Mouse (Mus musculus): ENCODE measurements around the gene Gm43552. TPM values are rescaled to one million over a fixed set of nuclear protein-coding genes. Genes with fewer than 3 reads are reported as not detected.

The Gm43552 gene
- polyA plus RNA-seq, 1 experiment from 2014 or later, result not detected

DNA sequence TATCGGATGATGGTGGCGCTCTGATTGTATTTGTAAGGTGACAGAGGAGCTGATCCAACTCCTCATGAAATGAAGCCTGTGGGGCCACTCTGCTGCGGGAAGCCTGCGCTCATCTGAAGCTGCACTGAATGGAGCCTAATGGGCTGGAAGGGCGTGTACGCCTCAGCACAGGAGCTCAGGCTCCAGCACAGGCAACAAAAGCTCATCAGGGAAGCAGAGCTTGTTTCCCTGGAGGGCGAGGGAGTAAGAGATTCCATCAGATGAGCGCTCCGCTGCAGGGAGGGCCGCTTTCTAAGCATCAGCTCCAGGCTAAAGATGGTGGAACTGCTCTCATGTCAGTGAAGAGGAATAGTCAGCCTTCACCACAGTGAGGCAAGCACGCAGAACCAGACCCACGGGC, 84.6 kb downstream of the Gm43552 start:
- no peak overlapping the region for H3K4me3 ChIP-seq (ENCODE audit: low read depth, low read length)
- H3K4me1 ChIP-seq (ENCODE audit: insufficient read depth), result no peaks in the 10 kb centered on the region
- 73% methylated on average over 12 of the region's 12 CpGs for WGBS

DNA sequence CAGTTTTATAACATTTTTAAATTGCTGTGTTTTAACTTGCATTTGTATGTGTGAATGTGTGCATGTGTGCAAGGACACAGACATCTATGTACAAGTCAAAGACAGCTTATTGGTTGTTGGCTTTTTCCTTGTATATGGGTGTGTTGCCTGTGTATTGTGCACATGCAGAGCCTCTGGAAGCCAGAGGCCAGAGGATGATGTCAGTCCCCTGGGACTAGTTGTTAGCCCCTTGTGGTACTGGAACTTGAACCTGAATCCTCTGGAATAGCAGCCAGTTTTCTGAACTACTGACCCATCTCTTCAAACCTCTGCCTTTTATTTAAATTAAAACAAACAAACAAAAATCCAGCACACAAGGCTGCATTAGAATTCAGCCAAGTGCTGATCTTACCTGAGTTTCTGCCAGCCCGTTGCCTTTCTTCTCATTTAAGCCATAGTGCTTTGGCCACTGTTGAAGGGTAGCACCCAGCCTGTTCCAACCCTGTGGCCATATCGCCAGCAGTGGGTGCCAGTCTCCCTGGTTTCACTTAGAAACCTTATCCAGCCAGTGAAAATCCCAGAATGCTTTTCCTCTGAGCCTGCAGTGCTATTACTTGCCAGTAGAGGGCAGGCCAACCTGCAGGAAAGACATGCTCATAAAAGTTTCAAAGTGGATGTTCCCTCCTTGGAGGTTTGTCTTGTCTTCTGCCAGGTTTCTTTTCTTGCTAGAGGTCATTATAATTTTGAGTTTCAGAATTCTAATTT, 91.2 kb downstream of the Gm43552 start:
- TF ChIP-seq CTCF (IDR thresholded peaks at IDR 0.05; ENCODE audit: low read depth), result peak; percentile 96
- H3K36me3 ChIP-seq (ENCODE audit: insufficient read depth), result peaks cover 70% of the 10 kb centered on the region

More for the DNA sequence above, 84.6 kb downstream of the Gm43552 start:
- Histone ChIP-seq H3K9me3 (ENCODE audit: low read depth, low read length) (no peaks in the 10 kb centered on the region), H3K36me3 (ENCODE audit: insufficient read depth) (peaks cover 66% of the 10 kb centered on the region), H3K27me3 (ENCODE audit: insufficient read depth, low read length) (no peaks in the 10 kb centered on the region), H3K9ac (no peak overlapping the region), H3K4me2 (no peak overlapping the region), H3K27ac (ENCODE audit: low read depth) (no peak overlapping the region)
- TF ChIP-seq CTCF (IDR thresholded peaks at IDR 0.05; ENCODE audit: low read depth), result no peak
- no peak for DNase-seq
- no peak for ATAC-seq (ENCODE audit: insufficient read depth)

DNA sequence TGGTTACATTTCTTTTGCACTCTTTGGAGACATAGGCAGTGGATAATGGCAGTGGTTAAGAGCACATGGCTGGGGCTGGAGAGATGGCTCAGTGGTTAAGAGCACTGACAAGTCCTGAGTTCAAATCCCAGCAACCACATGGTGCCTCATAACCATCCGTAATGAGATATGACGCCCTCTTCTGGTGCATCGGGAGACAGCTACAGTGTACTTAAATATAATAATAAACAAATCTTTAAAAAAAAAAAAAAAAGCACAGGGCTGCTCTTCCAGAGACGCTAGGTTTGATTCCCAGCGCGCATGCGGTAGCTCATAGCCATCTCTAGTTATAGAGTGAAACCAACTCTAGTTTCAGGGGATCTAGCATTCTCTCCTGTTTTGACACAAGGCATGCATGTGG, 98.2 kb downstream of the Gm43552 start:
- DNase-seq, result no peak
- no peak overlapping the region for H3K27ac ChIP-seq (ENCODE audit: low read depth)
- H3K4me1 ChIP-seq (ENCODE audit: insufficient read depth), result peaks cover 7% of the 10 kb centered on the region
- no peak overlapping the region for H3K4me2 ChIP-seq
- 83% methylated on average over 7 of the region's 7 CpGs for WGBS
- no peak overlapping the region for H3K9ac ChIP-seq
- H3K36me3 ChIP-seq (ENCODE audit: insufficient read depth), result peaks cover 50% of the 10 kb centered on the region
- no peak for TF ChIP-seq CTCF (IDR thresholded peaks at IDR 0.05; ENCODE audit: low read depth)
- no peak overlapping the region for H3K4me3 ChIP-seq (ENCODE audit: low read depth, low read length)
- no peaks in the 10 kb centered on the region for H3K9me3 ChIP-seq (ENCODE audit: low read depth, low read length)
- no peaks in the 10 kb centered on the region for H3K27me3 ChIP-seq (ENCODE audit: insufficient read depth, low read length)
- no peak for ATAC-seq (ENCODE audit: insufficient read depth)

More for the DNA sequence above, 91.2 kb downstream of the Gm43552 start:
- H3K4me1 ChIP-seq (ENCODE audit: insufficient read depth), result no peaks in the 10 kb centered on the region
- no peak overlapping the region for H3K27ac ChIP-seq (ENCODE audit: low read depth)
- no peaks in the 10 kb centered on the region for H3K27me3 ChIP-seq (ENCODE audit: insufficient read depth, low read length)
- H3K4me3 ChIP-seq (ENCODE audit: low read depth, low read length), result no peak overlapping the region
- H3K9me3 ChIP-seq (ENCODE audit: low read depth, low read length), result no peaks in the 10 kb centered on the region
- 32% methylated on average over 2 of the region's 2 CpGs for WGBS
- H3K9ac ChIP-seq, result no peak overlapping the region
- H3K4me2 ChIP-seq, result no peak overlapping the region
- ATAC-seq (ENCODE audit: insufficient read depth) (peak; percentile 52; the same call in 1 of the 2 replicates), DNase-seq (peak; percentile 91)

DNA sequence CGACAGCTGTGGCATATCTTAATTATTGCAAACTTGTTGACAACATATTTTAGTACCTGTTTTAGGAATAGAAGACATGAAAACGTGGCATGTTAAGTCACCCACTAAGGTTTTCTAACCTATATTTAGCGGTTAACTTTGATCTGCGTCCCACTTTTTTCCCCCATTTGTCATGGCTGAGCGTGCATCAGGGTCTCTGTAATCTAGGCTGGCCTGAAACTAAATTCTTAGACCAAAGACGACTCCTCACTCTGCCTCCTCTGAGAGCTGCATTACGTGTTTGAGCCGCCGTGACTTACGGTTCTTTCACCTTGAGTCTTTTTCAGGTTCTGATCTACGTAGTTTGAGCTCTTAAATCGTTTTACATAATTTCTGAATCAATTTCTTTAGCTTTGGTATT, 100.9 kb downstream of the Gm43552 start:
- Histone ChIP-seq H3K27me3 (ENCODE audit: insufficient read depth, low read length) (no peaks in the 10 kb centered on the region), H3K4me3 (ENCODE audit: low read depth, low read length) (peak overlapping the region; percentile 98), H3K4me1 (ENCODE audit: insufficient read depth) (peaks cover 7% of the 10 kb centered on the region), H3K9ac (peak overlapping the region; percentile 99), H3K4me2 (peak overlapping the region; percentile 69), H3K9me3 (ENCODE audit: low read depth, low read length) (no peaks in the 10 kb centered on the region), H3K27ac (ENCODE audit: low read depth) (peak overlapping the region; percentile 93), H3K36me3 (ENCODE audit: insufficient read depth) (peaks cover 56% of the 10 kb centered on the region)
- no peak for TF ChIP-seq CTCF (IDR thresholded peaks at IDR 0.05; ENCODE audit: low read depth)
- peak; percentile 38; the same call in 1 of the 2 replicates for ATAC-seq (ENCODE audit: insufficient read depth)
- 3% methylated on average over 12 of the region's 12 CpGs for WGBS
- DNase-seq, result peak; percentile 62

DNA sequence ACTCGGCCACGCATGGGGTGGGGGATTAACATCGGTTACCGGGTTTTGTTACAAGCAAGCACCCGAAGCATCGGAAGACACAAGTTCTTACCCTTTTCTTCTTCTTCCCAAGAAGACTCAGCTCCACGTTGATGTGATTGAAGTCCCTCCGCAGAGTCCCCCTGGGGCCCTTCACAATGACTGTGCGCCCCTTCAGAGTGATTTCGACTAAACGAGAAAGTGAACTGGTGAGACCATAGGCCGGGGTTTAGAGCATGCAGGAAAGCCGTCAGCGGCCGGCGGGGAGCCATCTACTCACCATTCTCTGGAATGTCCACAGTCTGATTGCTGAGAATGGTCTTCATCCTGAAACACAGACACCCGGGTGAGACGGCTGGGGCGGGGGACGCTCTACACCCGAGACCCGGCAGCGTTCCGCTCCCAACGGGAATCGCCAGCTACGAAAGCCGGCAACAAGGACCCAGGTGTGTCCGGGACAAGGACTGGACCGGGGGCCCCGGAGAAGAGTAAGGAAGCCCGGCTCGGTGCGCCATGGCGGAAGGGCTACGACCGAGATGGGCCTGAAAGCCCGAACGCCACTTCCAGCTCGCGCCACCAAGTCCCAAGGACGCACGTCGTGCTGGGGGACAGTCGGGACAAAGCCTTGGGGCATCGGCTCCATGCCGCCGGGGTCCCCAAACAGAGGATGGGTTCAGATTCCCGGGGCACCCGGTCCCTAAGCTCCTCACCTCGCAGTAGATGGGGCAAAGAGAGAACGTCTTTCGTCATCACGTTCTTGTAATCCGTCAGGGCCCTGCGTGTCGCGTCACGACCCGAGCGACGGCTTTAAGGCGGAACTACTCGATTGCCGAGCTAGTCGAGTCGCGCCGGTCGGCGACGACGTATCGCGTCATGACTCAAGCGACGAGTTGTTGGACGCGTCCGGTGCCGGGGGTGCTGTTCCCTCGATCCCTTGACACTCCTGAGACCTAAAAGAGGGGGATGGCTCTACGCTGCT, 101.7 kb downstream of the Gm43552 start, which contains the start of the genes Rpl9 and Lias:
Gene Rpl9 (minus strand): TSS at position 797 of the 997 bp plus-strand sequence.
Gene Lias (plus strand): TSS at position 850 of the 997 bp plus-strand sequence.
- H3K9ac ChIP-seq, result peak within 1 kb of the TSS; percentile 99
- ATAC-seq (ENCODE audit: insufficient read depth) (peak; percentile 96), DNase-seq (peak; percentile 99)
- H3K4me2 ChIP-seq, result peak within 1 kb of the TSS; percentile 87
- no peaks in the 10 kb centered on the region for H3K9me3 ChIP-seq (ENCODE audit: low read depth, low read length)
- WGBS, result under 1% methylated on average over 83 of the region's 83 CpGs
- no peak for TF ChIP-seq CTCF (IDR thresholded peaks at IDR 0.05; ENCODE audit: low read depth)
- H3K36me3 ChIP-seq (ENCODE audit: insufficient read depth), result peaks cover 49% of the 10 kb centered on the region
- H3K27me3 ChIP-seq (ENCODE audit: insufficient read depth, low read length), result no peaks in the 10 kb centered on the region
- H3K4me3 ChIP-seq (ENCODE audit: low read depth, low read length), result peak within 1 kb of the TSS; percentile 98
- H3K4me1 ChIP-seq (ENCODE audit: insufficient read depth), result peaks cover 7% of the 10 kb centered on the region
- H3K27ac ChIP-seq (ENCODE audit: low read depth), result peak within 1 kb of the TSS; percentile 93

DNA sequence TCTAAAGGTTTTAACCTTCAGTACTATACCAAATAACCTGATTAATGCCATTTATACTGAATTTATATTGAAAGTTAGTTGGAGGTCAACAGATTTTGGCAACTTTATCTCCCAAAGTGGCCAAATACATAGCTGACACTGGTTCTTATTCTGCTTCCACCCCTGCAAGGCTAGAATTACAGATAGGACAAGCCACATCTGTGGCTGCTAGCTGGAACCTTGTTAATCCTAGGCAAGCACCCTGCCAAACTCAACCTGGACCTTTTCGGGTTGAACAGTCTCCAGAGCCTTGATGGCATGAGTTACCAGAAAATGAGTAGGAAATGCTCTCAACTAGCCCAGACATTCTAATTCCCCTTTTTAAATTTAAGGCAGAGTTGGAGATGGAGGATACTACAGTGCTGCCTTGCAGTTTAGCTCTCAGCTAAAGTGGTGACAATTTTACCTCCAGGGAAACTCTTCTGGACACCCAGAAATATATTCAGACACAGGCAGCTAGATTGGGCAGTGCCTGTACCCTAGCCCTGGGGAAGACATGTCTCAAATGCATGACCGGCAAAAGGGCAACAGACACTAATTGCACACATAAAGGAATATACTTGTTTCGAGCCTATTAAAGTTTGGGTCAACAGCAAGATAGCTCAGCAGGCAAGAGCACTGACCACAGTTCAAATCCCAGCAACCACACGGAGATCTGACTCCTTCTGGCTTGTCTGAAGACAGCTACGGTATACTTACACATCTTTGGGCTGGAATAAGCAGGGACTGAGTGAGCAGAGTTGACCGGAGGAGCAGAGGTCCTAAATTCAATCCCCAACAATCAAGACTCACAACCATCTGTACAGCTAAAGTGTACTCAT, 105.4 kb downstream of the Gm43552 start:
- no peak overlapping the region for H3K4me2 ChIP-seq
- H3K27ac ChIP-seq (ENCODE audit: low read depth), result no peak overlapping the region
- H3K27me3 ChIP-seq (ENCODE audit: insufficient read depth, low read length), result no peaks in the 10 kb centered on the region
- no peak for TF ChIP-seq CTCF (IDR thresholded peaks at IDR 0.05; ENCODE audit: low read depth)
- peaks cover 36% of the 10 kb centered on the region for H3K36me3 ChIP-seq (ENCODE audit: insufficient read depth)
- 74% methylated on average over 6 of the region's 6 CpGs for whole genome bisulfite sequencing
- H3K4me3 ChIP-seq (ENCODE audit: low read depth, low read length), result no peak overlapping the region
- no peak overlapping the region for H3K9ac ChIP-seq
- no peak for ATAC-seq (ENCODE audit: insufficient read depth)
- peaks cover 7% of the 10 kb centered on the region for H3K4me1 ChIP-seq (ENCODE audit: insufficient read depth)
- no peaks in the 10 kb centered on the region for H3K9me3 ChIP-seq (ENCODE audit: low read depth, low read length)
- no peak for DNase-seq

Measured in lung, embryonic 14.5 days (tissue).